Mouse (Mus musculus) hindbrain, embryonic 12.5 days (tissue): Measurements from ENCODE around the gene Tomm20. TPM values are rescaled to one million over a fixed set of nuclear protein-coding genes. Genes with fewer than 3 reads are reported as not detected.
"Not testable (repeated sequence)": the region's sequence is repeated elsewhere in the genome, so short reads cannot be mapped to it uniquely, and the experiment has no call there.

Experiments used
- ATAC-seq: fragments of 200-750 bp; cut with Nextera tagmentation; 2 replicates; pipeline ENCODE4 v1.8.0; 2017; ENCODE audit warnings: moderate TSS enrichment; ENCODE audit not compliant: low FRiP score
- H3K27ac ChIP-seq: fragments of 300-500 bp; sonication (generic); 2 replicates; pipeline ENCODE4 v1.5.1; 2016; ENCODE audit warnings: mild to moderate bottlenecking
- H3K27me3 ChIP-seq: fragments of 300-500 bp; sonication (generic); 2 replicates; pipeline ENCODE4 v1.6.1; 2016; ENCODE audit warnings: mild to moderate bottlenecking
- H3K36me3 ChIP-seq: fragments of 300-500 bp; sonication (generic); 2 replicates; pipeline ENCODE4 v1.6.1; 2016; ENCODE audit warnings: mild to moderate bottlenecking
- H3K4me1 ChIP-seq: fragments of 300-500 bp; sonication (generic); 2 replicates; pipeline ENCODE4 v1.6.1; 2016
- H3K4me2 ChIP-seq: fragments of 300-500 bp; sonication (generic); replicated peaks from 2 replicates; pipeline ENCODE4 v1.6.1; 2016; ENCODE audit warnings: mild to moderate bottlenecking
- H3K4me3 ChIP-seq: fragments of 300-500 bp; sonication (generic); 2 replicates; pipeline ENCODE4 v1.5.1; 2016; ENCODE audit warnings: mild to moderate bottlenecking
- H3K9ac ChIP-seq: fragments of 300-500 bp; sonication (generic); 2 replicates; pipeline ENCODE4 v1.6.1; 2016; ENCODE audit warnings: mild to moderate bottlenecking, moderate library complexity
- H3K9me3 ChIP-seq: fragments of 300-500 bp; sonication (generic); replicated peaks from 2 replicates; pipeline ENCODE4 v1.6.1; 2016; ENCODE audit warnings: mild to moderate bottlenecking
- WGBS: fragments of 180-500 bp; shearing (Covaris S2); methylation state at CpG from one replicate; pipeline ENCODE4 v1.1.7; 2016; 5-methylcytosine and 5-hydroxymethylcytosine counted together
- polyA plus RNA-seq: library from polyadenylated mRNA; unstranded; fragments of >200 nt; fragmentation: Nextera tagmentation; extraction: Ambion mirVana; gene quantifications from 2 replicates; pipeline ENCODE4 v1.2.1, GENCODE M21; 2016

Tomm20 gene
- polyA plus RNA-seq, 1 experiment from 2014 or later, result 181 TPM

DNA sequence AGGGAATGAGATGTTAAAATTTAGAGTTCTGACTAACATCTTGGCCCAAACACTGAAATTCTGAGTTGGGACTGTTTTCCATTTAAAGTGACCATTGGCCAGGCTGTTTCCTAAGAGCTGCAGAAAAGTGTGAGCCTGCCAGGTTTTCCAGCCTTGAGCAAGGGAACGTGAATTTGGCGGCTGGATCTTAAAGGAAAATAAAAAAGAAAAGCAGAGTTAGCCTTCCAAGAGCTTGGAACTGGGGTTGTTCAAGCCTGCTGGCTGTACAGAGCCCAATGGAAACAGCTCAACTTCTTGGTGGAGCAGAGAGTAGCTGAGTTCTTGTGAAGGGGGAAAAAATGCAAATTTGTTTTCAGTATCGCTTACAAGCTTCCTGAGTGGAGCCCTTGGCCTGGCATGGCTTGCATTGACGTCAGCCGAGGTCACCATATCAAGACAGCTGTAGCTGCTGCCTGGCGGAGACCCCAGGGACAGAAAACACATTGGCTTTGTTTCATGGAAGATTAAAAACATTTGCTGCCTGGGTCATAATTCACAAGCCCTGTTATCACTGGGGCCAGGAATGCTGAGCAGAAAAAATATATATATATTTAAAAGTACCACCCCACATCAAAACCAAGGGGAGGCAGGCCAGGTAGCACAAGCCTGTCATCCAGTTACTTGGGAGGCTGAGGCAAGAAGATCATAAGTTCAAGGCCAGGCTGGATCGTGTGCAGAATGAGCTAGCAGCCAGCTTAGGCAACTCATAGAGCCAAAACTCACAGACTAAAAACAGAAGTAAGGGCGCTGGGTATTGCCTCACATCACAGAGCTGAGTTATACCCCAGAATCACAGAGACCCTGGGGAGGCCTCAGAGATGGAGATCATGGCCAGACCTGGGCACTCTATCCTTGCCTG lies 58.7 kb downstream of the Tomm20 start:
- 57% methylated on average over 8 of the region's 8 CpGs for WGBS
- no peak for ATAC-seq
- Histone ChIP-seq H3K4me1 (peaks cover 23% of the 10 kb centered on the region), H3K4me2 (no peak overlapping the region), H3K9me3 (no peaks in the 10 kb centered on the region), H3K27me3 (no peaks in the 10 kb centered on the region), H3K27ac (peak overlapping the region; percentile 62), H3K9ac (no peak overlapping the region), H3K36me3 (no peaks in the 10 kb centered on the region), H3K4me3 (no peak overlapping the region)

DNA sequence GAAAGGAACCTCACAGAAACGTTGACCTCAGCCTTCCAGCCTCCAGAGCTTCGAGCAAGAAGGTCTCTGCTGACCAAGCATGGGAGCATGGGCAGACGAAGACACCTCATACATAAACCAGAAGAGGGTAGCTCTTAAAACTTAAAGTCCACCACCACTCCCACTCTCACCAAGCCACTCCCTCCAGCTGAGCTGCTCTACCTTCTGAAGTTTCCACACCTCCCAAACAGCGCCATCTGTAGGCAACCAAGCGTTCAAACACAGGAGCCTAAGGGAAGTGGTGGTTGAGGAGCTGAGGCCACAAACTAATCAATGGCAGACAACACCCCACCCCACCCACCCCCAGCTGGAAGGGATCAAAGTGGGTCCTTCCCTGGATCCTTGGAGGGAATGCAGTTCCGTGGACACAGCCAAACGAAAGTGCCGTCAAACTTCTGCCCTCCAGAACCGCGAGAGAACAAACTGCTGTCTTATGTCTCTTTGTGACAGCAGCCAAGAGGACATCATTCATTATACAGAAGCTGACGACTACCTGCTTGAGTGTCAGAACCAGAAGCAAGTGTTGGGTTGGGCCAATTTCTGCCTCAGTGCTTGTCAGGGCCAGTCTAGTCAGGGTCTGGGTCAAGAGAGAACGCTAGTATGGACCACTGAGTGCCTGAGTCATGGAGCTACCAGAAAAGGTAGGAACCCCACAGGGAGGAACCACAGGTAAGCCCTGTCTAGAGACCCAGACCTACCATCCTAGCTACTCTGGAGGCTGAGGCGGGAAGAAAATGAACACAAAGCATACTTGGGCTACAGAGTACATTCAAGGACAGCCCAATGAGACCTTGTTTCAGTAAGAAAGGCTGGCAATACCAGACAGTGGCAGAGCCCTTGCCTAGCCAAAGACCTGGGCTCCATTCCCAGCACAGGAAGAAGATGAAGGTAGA lies 59.8 kb downstream of the Tomm20 start:
- Histone ChIP-seq H3K4me3 (no peak overlapping the region), H3K9ac (no peak overlapping the region), H3K27ac (peak overlapping the region; percentile 62), H3K36me3 (no peaks in the 10 kb centered on the region), H3K9me3 (no peaks in the 10 kb centered on the region), H3K4me2 (no peak overlapping the region), H3K4me1 (peaks cover 23% of the 10 kb centered on the region), H3K27me3 (no peaks in the 10 kb centered on the region)
- ATAC-seq, result no peak
- 83% methylated on average over 13 of the region's 13 CpGs for WGBS

DNA sequence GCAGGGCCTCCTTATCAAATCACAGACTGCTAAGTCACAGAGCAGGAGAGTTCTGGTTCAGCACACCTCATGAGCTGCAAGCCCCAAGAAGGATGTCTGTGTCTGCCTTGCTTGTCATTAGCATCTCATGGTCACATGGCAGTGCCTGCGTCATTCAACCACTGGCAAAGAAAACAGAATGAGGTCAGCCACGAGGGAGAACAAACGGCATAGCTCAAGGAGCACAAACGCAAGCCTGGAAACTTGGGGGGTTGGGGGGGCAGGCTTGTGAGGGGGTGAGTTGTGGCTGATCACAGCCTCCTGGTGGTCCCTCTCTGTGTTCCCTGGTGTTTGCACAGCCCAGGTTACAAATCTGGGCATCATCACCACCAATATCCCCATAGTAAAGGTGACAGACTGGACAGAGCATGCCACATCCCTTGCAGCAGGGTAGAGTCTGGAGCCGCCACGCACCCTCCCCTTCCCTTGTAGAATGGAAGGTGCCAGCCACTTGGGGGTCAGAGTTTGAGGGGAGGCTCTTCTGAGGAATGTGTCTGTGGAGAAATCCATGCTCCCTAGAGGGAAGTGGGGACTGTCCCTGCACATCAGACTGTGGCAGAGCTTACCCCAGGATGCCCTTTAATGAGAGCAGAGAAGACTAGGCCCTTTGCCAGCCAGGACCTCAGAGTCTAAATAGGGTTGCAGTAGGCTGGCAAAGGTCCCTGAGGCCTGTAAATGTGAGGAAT lies 61.3 kb downstream of the Tomm20 start:
- Histone ChIP-seq H3K4me3 (no peak overlapping the region), H3K9ac (no peak overlapping the region; the same call in 1 of the 2 replicates), H3K36me3 (no peaks in the 10 kb centered on the region), H3K4me2 (peak overlapping the region; percentile 13; the same call in 1 of the 2 replicates), H3K9me3 (no peaks in the 10 kb centered on the region), H3K27ac (peak overlapping the region; percentile 25; the same call in 1 of the 2 replicates), H3K27me3 (no peaks in the 10 kb centered on the region), H3K4me1 (peaks cover 23% of the 10 kb centered on the region)
- peak; percentile 73 for ATAC-seq
- 34% methylated on average over 6 of the region's 6 CpGs for WGBS

DNA sequence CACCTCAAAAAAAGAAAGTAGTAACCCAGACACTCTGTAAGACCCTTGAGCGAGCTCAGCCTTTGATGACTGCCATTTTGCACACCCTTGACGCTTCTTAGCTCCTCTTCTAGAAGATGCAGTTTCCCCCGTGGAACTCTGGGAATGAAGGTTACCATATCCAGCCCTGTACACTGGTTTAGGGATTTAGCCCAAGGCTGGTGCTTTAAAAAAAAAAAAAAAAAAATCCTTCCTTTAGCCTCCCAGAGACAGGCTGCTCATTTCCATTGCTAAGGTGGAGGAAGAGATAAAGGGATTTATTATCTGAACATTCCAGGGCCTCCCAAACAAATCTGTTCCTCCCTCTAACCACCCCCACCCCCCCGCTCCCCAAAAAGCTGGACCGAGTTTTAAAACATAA lies 61.9 kb downstream of the Tomm20 start:
- H3K4me2 ChIP-seq, result peak overlapping the region; percentile 13; the same call in 1 of the 2 replicates
- no peak overlapping the region for H3K4me3 ChIP-seq
- no peak for ATAC-seq
- WGBS, result 78% methylated on average over 5 of the region's 5 CpGs
- no peak overlapping the region; the same call in 1 of the 2 replicates for H3K9ac ChIP-seq
- no peaks in the 10 kb centered on the region for H3K36me3 ChIP-seq
- peak overlapping the region; percentile 25; the same call in 1 of the 2 replicates for H3K27ac ChIP-seq
- H3K9me3 ChIP-seq, result no peaks in the 10 kb centered on the region
- peaks cover 23% of the 10 kb centered on the region for H3K4me1 ChIP-seq
- H3K27me3 ChIP-seq, result no peaks in the 10 kb centered on the region

DNA sequence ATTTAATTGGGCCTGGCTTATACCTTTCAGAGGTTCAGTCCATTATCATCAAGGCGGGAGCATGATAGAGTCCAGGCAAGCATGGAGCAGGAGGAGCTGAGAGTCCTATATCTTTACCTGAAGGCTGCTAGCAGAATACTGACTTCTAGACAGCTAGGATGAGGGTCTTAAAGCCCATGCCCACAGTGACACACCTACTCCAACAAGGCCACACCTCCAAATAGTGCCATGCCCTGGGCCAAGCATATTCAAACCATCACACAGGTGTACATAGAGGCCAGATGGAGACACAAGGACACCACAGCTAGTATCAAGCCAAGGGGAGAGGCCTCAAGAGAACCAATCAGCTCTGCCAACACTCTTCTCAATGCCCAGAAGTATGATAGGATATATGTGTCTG lies 63.1 kb downstream of the Tomm20 start:
- not testable (repeated sequence) for H3K4me2 ChIP-seq, H3K9ac ChIP-seq, H3K36me3 ChIP-seq, H3K4me3 ChIP-seq, H3K27me3 ChIP-seq, H3K9me3 ChIP-seq, H3K27ac ChIP-seq, ATAC-seq
- H3K4me1 ChIP-seq, result peaks cover 22% of the 10 kb centered on the region
- 92% methylated on average over 1 of the region's 1 CpGs for WGBS

DNA sequence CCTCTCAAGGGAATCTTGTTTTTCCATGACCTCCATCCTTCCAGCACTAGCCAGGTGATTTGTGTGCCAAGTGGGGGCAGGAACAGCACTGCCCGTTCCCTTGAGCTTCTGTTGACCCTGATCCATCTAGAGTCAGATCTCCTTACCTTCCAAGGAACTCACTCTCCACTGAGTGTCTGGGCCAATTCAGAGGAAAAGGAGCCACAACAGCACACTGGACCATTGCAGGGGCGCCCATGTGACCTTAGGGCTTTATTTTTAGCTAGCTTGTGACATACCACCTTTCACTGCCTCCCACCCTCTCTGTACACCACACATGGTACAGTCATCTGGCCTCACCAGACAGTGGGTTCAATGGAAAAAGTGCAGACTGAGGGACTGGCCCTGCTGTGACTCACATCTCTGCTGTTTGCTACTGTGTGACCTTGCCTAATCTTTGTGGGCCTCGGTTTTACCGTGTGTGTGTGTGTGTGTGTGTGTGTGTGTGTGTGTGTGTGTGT lies 64.0 kb downstream of the Tomm20 start:
- H3K27ac ChIP-seq, result no peak overlapping the region
- H3K9me3 ChIP-seq, result no peaks in the 10 kb centered on the region
- no peaks in the 10 kb centered on the region for H3K36me3 ChIP-seq
- peaks cover 17% of the 10 kb centered on the region for H3K4me1 ChIP-seq
- H3K9ac ChIP-seq, result no peak overlapping the region
- 75% methylated on average over 4 of the region's 4 CpGs for WGBS
- no peak overlapping the region for H3K4me3 ChIP-seq
- H3K4me2 ChIP-seq, result no peak overlapping the region
- ATAC-seq, result no peak
- H3K27me3 ChIP-seq, result no peaks in the 10 kb centered on the region; the same call in 1 of the 2 replicates

Other genes with a start within 250 kb of the Tomm20 start
- 31.4 and 34.1 TPM in 2 replicates for gene Rbm34, start 25.2 kb upstream of the Tomm20 start, polyA plus RNA-seq
- gene Pard3, start 118.0 kb upstream of the Tomm20 start, polyA plus RNA-seq, result 38.3 and 43.1 TPM in 2 replicates